Mouse (Mus musculus): Measurements from ENCODE around the gene Atg14. TPM values are rescaled to one million over a fixed set of nuclear protein-coding genes. Genes with fewer than 3 reads are reported as not detected.

Atg14 gene
- polyA plus RNA-seq, 1 experiment from 2014 or later, result 18.7 TPM

- Histone ChIP-seq H3K9me3 (ENCODE audit: control insufficient read depth, low read length) (no peaks in the 10 kb centered on the region), H3K4me3 (ENCODE audit: low read depth, low read length) (no peak overlapping the region), H3K27me3 (ENCODE audit: control insufficient read depth, insufficient read depth, low read length) (no peaks in the 10 kb centered on the region), H3K27ac (ENCODE audit: low read depth, low read length) (no peak overlapping the region), H3K4me1 (ENCODE audit: control insufficient read depth, insufficient read depth, low read length) (no peaks in the 10 kb centered on the region), H3K4me2 (no peak overlapping the region), H3K36me3 (ENCODE audit: control insufficient read depth, insufficient read depth, low read length) (no peaks in the 10 kb centered on the region), H3K9ac (ENCODE audit: low read length) (no peak overlapping the region)
- ATAC-seq (ENCODE audit: low FRiP score) (no peak), DNase-seq (ENCODE audit: low spot score, missing footprints) (no peak)
Measured at GRCm38 (mm10) chr14:47508035-47508434, 62.4 kb downstream of the Atg14 start.

DNA sequence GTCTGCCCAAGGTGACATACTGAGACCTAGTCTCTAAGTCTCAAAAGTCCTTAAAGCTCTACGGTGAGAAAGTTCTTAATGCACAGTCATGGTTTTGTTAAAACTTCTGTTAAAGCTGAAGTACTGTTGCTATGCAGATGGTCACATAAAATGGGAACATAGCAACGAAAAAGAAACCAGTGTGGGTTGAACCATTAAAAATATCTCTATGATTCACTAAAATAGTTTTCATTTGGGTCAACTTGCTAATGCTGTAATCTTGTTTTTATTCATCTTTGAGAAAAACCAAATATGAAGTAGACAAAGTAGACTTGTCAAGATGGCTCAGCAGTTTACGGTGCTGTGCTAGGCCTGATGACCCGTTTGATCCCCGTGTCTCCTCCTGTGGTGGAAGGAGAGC is 63.8 kb downstream of the Atg14 start:
- Histone ChIP-seq H3K4me1 (ENCODE audit: control insufficient read depth, insufficient read depth, low read length) (no peaks in the 10 kb centered on the region), H3K4me2 (no peak overlapping the region), H3K27ac (ENCODE audit: low read depth, low read length) (no peak overlapping the region), H3K36me3 (ENCODE audit: control insufficient read depth, insufficient read depth, low read length) (no peaks in the 10 kb centered on the region), H3K9me3 (ENCODE audit: control insufficient read depth, low read length) (no peaks in the 10 kb centered on the region), H3K9ac (ENCODE audit: low read length) (no peak overlapping the region), H3K4me3 (ENCODE audit: low read depth, low read length) (no peak overlapping the region), H3K27me3 (ENCODE audit: control insufficient read depth, insufficient read depth, low read length) (no peaks in the 10 kb centered on the region)
- DNase-seq (ENCODE audit: low spot score, missing footprints) (no peak), ATAC-seq (ENCODE audit: low FRiP score) (no peak)
- WGBS, result 96% methylated on average over 5 of the region's 5 CpGs

DNA sequence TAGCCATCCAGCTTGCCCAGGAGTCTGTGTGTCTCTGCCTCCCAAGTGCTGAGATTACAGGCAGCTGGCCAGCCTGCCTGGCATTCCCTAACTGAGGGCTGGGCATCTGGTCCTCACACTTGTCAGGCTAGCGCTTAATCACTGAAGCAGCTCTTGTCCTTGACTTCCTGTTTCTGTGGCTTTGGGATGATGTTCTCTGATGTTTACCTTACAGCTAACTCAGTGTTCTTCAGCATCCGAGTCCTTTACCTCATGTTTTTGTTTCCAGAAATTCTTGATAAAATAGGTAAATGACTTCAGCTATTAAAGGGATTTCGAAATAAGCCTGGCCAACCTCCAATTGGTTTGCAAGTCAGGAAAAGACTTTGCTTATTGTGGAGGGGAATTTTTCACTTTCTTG is 66.4 kb downstream of the Atg14 start:
- DNase-seq (ENCODE audit: low spot score, missing footprints) (no peak), ATAC-seq (ENCODE audit: low FRiP score) (no peak)
- no peak overlapping the region for H3K9ac ChIP-seq (ENCODE audit: low read length)
- H3K4me1 ChIP-seq (ENCODE audit: control insufficient read depth, insufficient read depth, low read length), result no peaks in the 10 kb centered on the region
- H3K9me3 ChIP-seq (ENCODE audit: control insufficient read depth, low read length), result no peaks in the 10 kb centered on the region
- H3K27ac ChIP-seq (ENCODE audit: low read depth, low read length), result no peak overlapping the region
- no peaks in the 10 kb centered on the region for H3K27me3 ChIP-seq (ENCODE audit: control insufficient read depth, insufficient read depth, low read length)
- H3K4me2 ChIP-seq, result no peak overlapping the region
- 92% methylated on average over 3 of the region's 3 CpGs for WGBS
- H3K4me3 ChIP-seq (ENCODE audit: low read depth, low read length), result no peak overlapping the region
- H3K36me3 ChIP-seq (ENCODE audit: control insufficient read depth, insufficient read depth, low read length), result no peaks in the 10 kb centered on the region

DNA sequence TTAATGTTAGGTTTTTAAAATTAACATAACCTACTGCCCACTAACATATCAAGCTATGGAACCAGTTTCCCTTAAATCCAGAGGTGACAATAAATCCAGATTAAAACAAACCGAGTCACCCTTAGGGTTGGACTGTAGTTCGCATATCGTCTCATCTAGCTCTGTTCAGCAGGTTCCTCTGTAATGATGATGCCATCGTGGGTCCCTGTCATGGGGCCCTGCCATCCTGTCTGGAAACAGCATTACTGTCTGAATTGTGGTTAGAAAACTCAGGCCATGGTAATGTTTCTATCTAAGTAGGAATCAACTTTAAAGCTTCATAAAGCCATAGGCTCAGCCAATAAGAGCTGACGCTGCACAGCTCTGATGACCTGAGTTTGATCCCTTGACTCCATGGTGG is 71.8 kb downstream of the Atg14 start:
- H3K4me1 ChIP-seq (ENCODE audit: control insufficient read depth, insufficient read depth, low read length), result no peaks in the 10 kb centered on the region
- no peak overlapping the region for H3K9ac ChIP-seq (ENCODE audit: low read length)
- H3K36me3 ChIP-seq (ENCODE audit: control insufficient read depth, insufficient read depth, low read length), result no peaks in the 10 kb centered on the region
- DNase-seq (ENCODE audit: low spot score, missing footprints) (no peak), ATAC-seq (ENCODE audit: low FRiP score) (no peak)
- WGBS, result 63% methylated on average over 5 of the region's 5 CpGs
- H3K4me2 ChIP-seq, result no peak overlapping the region
- H3K4me3 ChIP-seq (ENCODE audit: low read depth, low read length), result no peak overlapping the region
- H3K27me3 ChIP-seq (ENCODE audit: control insufficient read depth, insufficient read depth, low read length), result no peaks in the 10 kb centered on the region
- no peaks in the 10 kb centered on the region for H3K9me3 ChIP-seq (ENCODE audit: control insufficient read depth, low read length)
- H3K27ac ChIP-seq (ENCODE audit: low read depth, low read length), result no peak overlapping the region

- H3K4me1 ChIP-seq (ENCODE audit: control insufficient read depth, insufficient read depth, low read length), result no peaks in the 10 kb centered on the region
- no peaks in the 10 kb centered on the region for H3K36me3 ChIP-seq (ENCODE audit: control insufficient read depth, insufficient read depth, low read length)
- no peaks in the 10 kb centered on the region for H3K9me3 ChIP-seq (ENCODE audit: control insufficient read depth, low read length)
- ATAC-seq (ENCODE audit: low FRiP score), result no peak
- no peak overlapping the region for H3K4me2 ChIP-seq
- whole genome bisulfite sequencing, result 83% methylated on average over 3 of the region's 3 CpGs
- H3K27ac ChIP-seq (ENCODE audit: low read depth, low read length), result no peak overlapping the region
- H3K9ac ChIP-seq (ENCODE audit: low read length), result no peak overlapping the region
- no peak overlapping the region for H3K4me3 ChIP-seq (ENCODE audit: low read depth, low read length)
- no peak for DNase-seq (ENCODE audit: low spot score, missing footprints)
- no peaks in the 10 kb centered on the region for H3K27me3 ChIP-seq (ENCODE audit: control insufficient read depth, insufficient read depth, low read length)
Measured at GRCm38 (mm10) chr14:47497166-47497565, 73.3 kb downstream of the Atg14 start.

DNA sequence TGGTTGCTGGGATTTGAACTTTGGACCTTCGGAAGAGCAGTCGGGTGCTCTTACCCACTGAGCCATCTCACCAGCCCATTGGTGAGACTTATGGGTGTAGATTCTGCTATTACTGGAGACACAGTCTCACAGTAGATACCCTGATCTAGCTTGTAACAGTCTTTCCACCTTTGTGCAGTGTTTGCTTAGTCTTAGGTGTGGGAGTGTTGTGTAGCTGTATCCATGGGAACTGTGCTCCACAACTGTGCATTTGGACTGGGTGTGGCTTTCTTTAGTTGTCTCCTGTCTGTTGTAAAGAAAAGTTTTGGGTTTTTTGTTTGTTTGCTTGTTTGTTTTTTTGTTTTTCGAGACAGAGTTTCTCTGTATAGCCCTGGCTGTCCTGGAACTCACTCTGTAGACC is 74.5 kb downstream of the Atg14 start:
- Histone ChIP-seq H3K27me3 (ENCODE audit: control insufficient read depth, insufficient read depth, low read length) (no peaks in the 10 kb centered on the region), H3K9me3 (ENCODE audit: control insufficient read depth, low read length) (no peaks in the 10 kb centered on the region), H3K4me2 (no peak overlapping the region), H3K4me1 (ENCODE audit: control insufficient read depth, insufficient read depth, low read length) (no peaks in the 10 kb centered on the region), H3K27ac (ENCODE audit: low read depth, low read length) (no peak overlapping the region), H3K4me3 (ENCODE audit: low read depth, low read length) (no peak overlapping the region), H3K36me3 (ENCODE audit: control insufficient read depth, insufficient read depth, low read length) (no peaks in the 10 kb centered on the region), H3K9ac (ENCODE audit: low read length) (no peak overlapping the region)
- ATAC-seq (ENCODE audit: low FRiP score) (no peak), DNase-seq (ENCODE audit: low spot score, missing footprints) (no peak)
- WGBS, result 95% methylated on average over 3 of the region's 3 CpGs

DNA sequence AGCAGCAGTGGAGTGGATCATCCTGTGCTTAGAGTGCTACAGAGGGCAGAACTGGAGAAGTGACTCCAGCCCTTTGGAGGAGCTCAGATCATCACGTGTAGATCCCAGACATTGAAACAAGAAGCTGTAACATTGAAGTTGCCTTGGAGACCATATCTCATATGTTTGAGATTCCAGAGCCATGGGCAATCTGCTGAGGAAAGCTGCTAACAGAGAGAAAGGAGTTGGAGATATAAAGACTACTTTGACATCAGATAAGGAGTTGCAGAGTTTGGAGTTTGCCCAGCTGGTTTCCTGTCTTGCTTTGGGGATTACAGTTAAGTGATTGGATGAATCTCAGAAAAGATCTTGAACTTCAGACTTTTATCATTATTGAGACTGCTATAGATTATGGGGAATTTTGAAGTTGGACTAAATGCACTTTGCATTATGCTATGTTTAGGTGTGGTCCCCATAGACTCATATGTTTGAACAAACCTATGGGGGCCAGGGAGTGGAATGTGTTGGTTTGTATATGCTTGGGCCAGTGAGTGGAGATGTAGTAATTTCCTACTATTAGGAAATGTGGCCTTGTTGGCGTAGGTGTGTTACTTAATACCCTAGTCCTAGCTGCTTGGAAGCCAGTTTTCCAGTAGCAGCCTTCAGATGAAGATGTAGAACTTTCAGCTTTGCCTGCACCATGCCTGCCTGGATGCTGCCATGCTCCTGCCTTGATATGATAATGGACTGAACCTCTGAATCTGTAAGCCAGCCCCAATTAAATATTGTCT is 76.7 kb downstream of the Atg14 start:
- Histone ChIP-seq H3K4me2 (no peak overlapping the region), H3K36me3 (ENCODE audit: control insufficient read depth, insufficient read depth, low read length) (no peaks in the 10 kb centered on the region), H3K27ac (ENCODE audit: low read depth, low read length) (no peak overlapping the region), H3K9ac (ENCODE audit: low read length) (no peak overlapping the region), H3K27me3 (ENCODE audit: control insufficient read depth, insufficient read depth, low read length) (no peaks in the 10 kb centered on the region), H3K4me1 (ENCODE audit: control insufficient read depth, insufficient read depth, low read length) (no peaks in the 10 kb centered on the region), H3K9me3 (ENCODE audit: control insufficient read depth, low read length) (no peaks in the 10 kb centered on the region), H3K4me3 (ENCODE audit: low read depth, low read length) (no peak overlapping the region)
- ATAC-seq (ENCODE audit: low FRiP score) (no peak), DNase-seq (ENCODE audit: low spot score, missing footprints) (no peak)
- 92% methylated on average over 2 of the region's 2 CpGs for WGBS

Other genes starting within 250 kb of the Atg14 start
- 0.33 and 0.81 TPM in 2 replicates for gene Lgals3, start 202.9 kb downstream of the Atg14 start, polyA plus RNA-seq (2014; fragmentation: Nextera tagmentation; extraction: Ambion mirVana)
- gene Dlgap5, start 152.2 kb downstream of the Atg14 start, polyA plus RNA-seq (2014; fragmentation: Nextera tagmentation; extraction: Ambion mirVana), result 61.2 and 69.4 TPM in 2 replicates
- 20.2 and 24.0 TPM in 2 replicates for gene Fbxo34, start 120.2 kb downstream of the Atg14 start, polyA plus RNA-seq (2014; fragmentation: Nextera tagmentation; extraction: Ambion mirVana)
- 111 and 118 TPM in 2 replicates for gene Ktn1, start 77.8 kb upstream of the Atg14 start, polyA plus RNA-seq (2014; fragmentation: Nextera tagmentation; extraction: Ambion mirVana)

Data from midbrain, embryonic 11.5 days (tissue).